Mouse (Mus musculus) forebrain, embryonic 13.5 days (tissue): ENCODE results near the gene Apbb1ip. TPM values are rescaled to one million over a fixed set of nuclear protein-coding genes. Genes with fewer than 3 reads are reported as not detected.

Experiments used
- ATAC-seq: fragments of 200-750 bp; cut with Nextera tagmentation; 2 replicates; pipeline ENCODE4 v1.8.0; 2017
- H3K27ac ChIP-seq: fragments of 300-500 bp; sonication (generic); 2 replicates; pipeline ENCODE4 v1.5.1; 2015; ENCODE audit warnings: inconsistent platforms, mild to moderate bottlenecking, moderate library complexity
- H3K27me3 ChIP-seq: fragments of 300-500 bp; sonication (generic); 2 replicates; pipeline ENCODE4 v1.6.1; 2015; ENCODE audit warnings: mild to moderate bottlenecking, inconsistent platforms
- H3K36me3 ChIP-seq: fragments of 300-500 bp; sonication (generic); 2 replicates; pipeline ENCODE4 v1.6.1; 2015; ENCODE audit warnings: mild to moderate bottlenecking, inconsistent platforms; ENCODE audit not compliant: poor library complexity, severe bottlenecking
- H3K4me1 ChIP-seq: fragments of 300-500 bp; sonication (generic); 2 replicates; pipeline ENCODE4 v1.6.1; 2015; ENCODE audit warnings: inconsistent platforms
- H3K4me2 ChIP-seq: fragments of 300-500 bp; sonication (generic); 2 replicates; pipeline ENCODE4 v1.6.1; 2015; ENCODE audit warnings: inconsistent platforms, mild to moderate bottlenecking, moderate library complexity
- H3K4me3 ChIP-seq: fragments of 300-500 bp; sonication (generic); 2 replicates; pipeline ENCODE4 v1.5.1; 2015; ENCODE audit warnings: mild to moderate bottlenecking, inconsistent platforms
- H3K9ac ChIP-seq: fragments of 300-500 bp; sonication (generic); 2 replicates; pipeline ENCODE4 v1.6.1; 2015; ENCODE audit warnings: mild to moderate bottlenecking, inconsistent platforms
- H3K9me3 ChIP-seq: fragments of 300-500 bp; sonication (generic); replicated peaks from 2 replicates; pipeline ENCODE4 v1.6.1; 2016; ENCODE audit warnings: inconsistent platforms
- WGBS: fragments of 180-500 bp; shearing (Covaris S2); methylation state at CpG from one replicate; pipeline ENCODE4 v1.1.7; 2015; 5-methylcytosine and 5-hydroxymethylcytosine counted together
- polyA plus RNA-seq: library from polyadenylated mRNA; unstranded; fragments of >200 nt; fragmentation: Nextera tagmentation; extraction: Ambion mirVana; gene quantifications from 2 replicates; pipeline ENCODE4 v1.2.1, GENCODE M21; 2015

Apbb1ip gene
- polyA plus RNA-seq, 1 experiment from 2014 or later: 0.61 TPM

- Histone ChIP-seq H3K9ac (no peak overlapping the region), H3K9me3 (no peaks in the 10 kb centered on the region), H3K36me3 (no peaks in the 10 kb centered on the region), H3K27me3 (no peaks in the 10 kb centered on the region), H3K4me2 (no peak overlapping the region), H3K27ac (no peak overlapping the region), H3K4me1 (no peaks in the 10 kb centered on the region), H3K4me3 (no peak overlapping the region)
- ATAC-seq: no peak
Observed at GRCm38 (mm10) chr2:22796487-22796886, 22.6 kb downstream of the Apbb1ip start.

- H3K9me3 ChIP-seq: no peaks in the 10 kb centered on the region
- H3K4me1 ChIP-seq: no peaks in the 10 kb centered on the region
- no peaks in the 10 kb centered on the region for H3K27me3 ChIP-seq
- H3K4me2 ChIP-seq: no peak overlapping the region
- H3K9ac ChIP-seq: no peak overlapping the region
- no peak overlapping the region for H3K27ac ChIP-seq
- 80% methylated on average over 2 of the region's 2 CpGs for WGBS
- no peak overlapping the region for H3K4me3 ChIP-seq
- ATAC-seq: no peak
- no peaks in the 10 kb centered on the region for H3K36me3 ChIP-seq
Observed at GRCm38 (mm10) chr2:22799430-22800041, 25.6 kb downstream of the Apbb1ip start.

GRCm38 (mm10) chr2:22805589-22805988 lies 31.7 kb downstream of the Apbb1ip start:
- no peaks in the 10 kb centered on the region for H3K4me1 ChIP-seq
- no peak for ATAC-seq
- H3K27me3 ChIP-seq: no peaks in the 10 kb centered on the region
- H3K36me3 ChIP-seq: no peaks in the 10 kb centered on the region
- H3K9ac ChIP-seq: no peak overlapping the region
- WGBS: 83% methylated on average over 2 of the region's 2 CpGs
- no peaks in the 10 kb centered on the region for H3K9me3 ChIP-seq
- no peak overlapping the region for H3K4me2 ChIP-seq
- H3K27ac ChIP-seq: no peak overlapping the region
- H3K4me3 ChIP-seq: no peak overlapping the region

GRCm38 (mm10) chr2:22806576-22806975 lies 32.7 kb downstream of the Apbb1ip start:
- ATAC-seq: no peak
- 96% methylated on average over 1 of the region's 1 CpGs for WGBS
- Histone ChIP-seq H3K9me3 (no peaks in the 10 kb centered on the region), H3K9ac (no peak overlapping the region), H3K4me3 (no peak overlapping the region), H3K27ac (no peak overlapping the region), H3K4me2 (no peak overlapping the region), H3K27me3 (no peaks in the 10 kb centered on the region), H3K4me1 (no peaks in the 10 kb centered on the region), H3K36me3 (no peaks in the 10 kb centered on the region)

GRCm38 (mm10) chr2:22807312-22807711 lies 33.4 kb downstream of the Apbb1ip start:
- WGBS: 59% methylated on average over 1 of the region's 1 CpGs
- H3K27me3 ChIP-seq: no peaks in the 10 kb centered on the region

GRCm38 (mm10) chr2:22810851-22811250 lies 37.0 kb downstream of the Apbb1ip start:
- H3K27ac ChIP-seq: no peak overlapping the region
- no peak overlapping the region for H3K4me2 ChIP-seq
- H3K4me1 ChIP-seq: no peaks in the 10 kb centered on the region
- H3K36me3 ChIP-seq: no peaks in the 10 kb centered on the region
- no peaks in the 10 kb centered on the region for H3K9me3 ChIP-seq
- no peak overlapping the region for H3K9ac ChIP-seq
- WGBS: 88% methylated on average over 4 of the region's 4 CpGs
- ATAC-seq: no peak
- no peak overlapping the region for H3K4me3 ChIP-seq
- H3K27me3 ChIP-seq: no peaks in the 10 kb centered on the region

More at GRCm38 (mm10) chr2:22807312-22807711, 33.4 kb downstream of the Apbb1ip start:
- no peak overlapping the region for H3K27ac ChIP-seq
- no peaks in the 10 kb centered on the region for H3K9me3 ChIP-seq
- H3K4me3 ChIP-seq: no peak overlapping the region
- H3K36me3 ChIP-seq: no peaks in the 10 kb centered on the region
- H3K4me1 ChIP-seq: no peaks in the 10 kb centered on the region
- no peak overlapping the region for H3K4me2 ChIP-seq
- H3K9ac ChIP-seq: no peak overlapping the region
- ATAC-seq: no peak

GRCm38 (mm10) chr2:22811466-22811865 lies 37.6 kb downstream of the Apbb1ip start:
- Histone ChIP-seq H3K9me3 (no peaks in the 10 kb centered on the region), H3K4me1 (no peaks in the 10 kb centered on the region), H3K4me2 (no peak overlapping the region), H3K27me3 (no peaks in the 10 kb centered on the region), H3K9ac (no peak overlapping the region), H3K36me3 (no peaks in the 10 kb centered on the region), H3K27ac (no peak overlapping the region), H3K4me3 (no peak overlapping the region)
- no peak for ATAC-seq
- 82% methylated on average over 8 of the region's 8 CpGs for WGBS

GRCm38 (mm10) chr2:22813921-22814320 lies 40.0 kb downstream of the Apbb1ip start:
- no peak overlapping the region for H3K27ac ChIP-seq
- H3K36me3 ChIP-seq: no peaks in the 10 kb centered on the region
- no peak overlapping the region for H3K9ac ChIP-seq
- no peak overlapping the region for H3K4me3 ChIP-seq
- 85% methylated on average over 5 of the region's 5 CpGs for WGBS
- no peaks in the 10 kb centered on the region for H3K9me3 ChIP-seq
- no peaks in the 10 kb centered on the region for H3K27me3 ChIP-seq
- H3K4me2 ChIP-seq: no peak overlapping the region
- ATAC-seq: no peak
- no peaks in the 10 kb centered on the region for H3K4me1 ChIP-seq

GRCm38 (mm10) chr2:22815674-22816073 lies 41.8 kb downstream of the Apbb1ip start:
- H3K4me2 ChIP-seq: no peak overlapping the region
- no peaks in the 10 kb centered on the region for H3K36me3 ChIP-seq
- no peaks in the 10 kb centered on the region for H3K9me3 ChIP-seq
- no peak overlapping the region for H3K4me3 ChIP-seq
- no peaks in the 10 kb centered on the region for H3K4me1 ChIP-seq
- H3K9ac ChIP-seq: no peak overlapping the region
- H3K27ac ChIP-seq: no peak overlapping the region
- ATAC-seq: no peak
- 100% methylated on average over 2 of the region's 2 CpGs for whole genome bisulfite sequencing
- no peaks in the 10 kb centered on the region for H3K27me3 ChIP-seq

GRCm38 (mm10) chr2:22816231-22816630 lies 42.3 kb downstream of the Apbb1ip start:
- H3K36me3 ChIP-seq: no peaks in the 10 kb centered on the region
- no peak for ATAC-seq

GRCm38 (mm10) chr2:22822293-22822692 lies 48.4 kb downstream of the Apbb1ip start:
- no peak overlapping the region for H3K27ac ChIP-seq
- H3K4me3 ChIP-seq: no peak overlapping the region
- 74% methylated on average over 2 of the region's 2 CpGs for WGBS
- no peak overlapping the region for H3K9ac ChIP-seq
- no peaks in the 10 kb centered on the region for H3K36me3 ChIP-seq
- H3K9me3 ChIP-seq: no peaks in the 10 kb centered on the region
- H3K4me2 ChIP-seq: no peak overlapping the region
- H3K4me1 ChIP-seq: no peaks in the 10 kb centered on the region
- no peak for ATAC-seq
- no peaks in the 10 kb centered on the region for H3K27me3 ChIP-seq

More at GRCm38 (mm10) chr2:22816231-22816630, 42.3 kb downstream of the Apbb1ip start:
- Histone ChIP-seq H3K9ac (no peak overlapping the region), H3K4me2 (no peak overlapping the region), H3K27ac (no peak overlapping the region), H3K4me3 (no peak overlapping the region), H3K27me3 (no peaks in the 10 kb centered on the region), H3K9me3 (no peaks in the 10 kb centered on the region), H3K4me1 (no peaks in the 10 kb centered on the region)
- WGBS: 46% methylated on average over 1 of the region's 1 CpGs

- Histone ChIP-seq H3K4me2 (no peak overlapping the region), H3K9ac (no peak overlapping the region), H3K4me3 (no peak overlapping the region), H3K27ac (no peak overlapping the region), H3K9me3 (no peaks in the 10 kb centered on the region), H3K27me3 (no peaks in the 10 kb centered on the region), H3K36me3 (no peaks in the 10 kb centered on the region), H3K4me1 (no peaks in the 10 kb centered on the region)
- no peak for ATAC-seq
- 90% methylated on average over 4 of the region's 4 CpGs for WGBS
Observed at GRCm38 (mm10) chr2:22845514-22845913, 71.6 kb downstream of the Apbb1ip start.

GRCm38 (mm10) chr2:22851900-22852299 lies 78.0 kb downstream of the Apbb1ip start:
- Histone ChIP-seq H3K4me1 (no peaks in the 10 kb centered on the region), H3K27ac (no peak overlapping the region), H3K4me3 (no peak overlapping the region), H3K9ac (no peak overlapping the region), H3K36me3 (no peaks in the 10 kb centered on the region), H3K4me2 (no peak overlapping the region), H3K27me3 (no peaks in the 10 kb centered on the region), H3K9me3 (no peaks in the 10 kb centered on the region)
- WGBS: 78% methylated on average over 4 of the region's 4 CpGs
- no peak for ATAC-seq
